Mouse (Mus musculus): ENCODE measurements around the gene Slc16a5. TPM values are rescaled to one million over a fixed set of nuclear protein-coding genes. Genes with fewer than 3 reads are reported as not detected.

Gene Slc16a5
- polyA plus RNA-seq (2015; fragmentation: Illumina TruSeq; extraction: RNeasy Lipid Tissue Mini Kit (QIAGEN cat#74804); ENCODE audit: insufficient read depth, low replicate concordance), result 6.9 TPM

DNA sequence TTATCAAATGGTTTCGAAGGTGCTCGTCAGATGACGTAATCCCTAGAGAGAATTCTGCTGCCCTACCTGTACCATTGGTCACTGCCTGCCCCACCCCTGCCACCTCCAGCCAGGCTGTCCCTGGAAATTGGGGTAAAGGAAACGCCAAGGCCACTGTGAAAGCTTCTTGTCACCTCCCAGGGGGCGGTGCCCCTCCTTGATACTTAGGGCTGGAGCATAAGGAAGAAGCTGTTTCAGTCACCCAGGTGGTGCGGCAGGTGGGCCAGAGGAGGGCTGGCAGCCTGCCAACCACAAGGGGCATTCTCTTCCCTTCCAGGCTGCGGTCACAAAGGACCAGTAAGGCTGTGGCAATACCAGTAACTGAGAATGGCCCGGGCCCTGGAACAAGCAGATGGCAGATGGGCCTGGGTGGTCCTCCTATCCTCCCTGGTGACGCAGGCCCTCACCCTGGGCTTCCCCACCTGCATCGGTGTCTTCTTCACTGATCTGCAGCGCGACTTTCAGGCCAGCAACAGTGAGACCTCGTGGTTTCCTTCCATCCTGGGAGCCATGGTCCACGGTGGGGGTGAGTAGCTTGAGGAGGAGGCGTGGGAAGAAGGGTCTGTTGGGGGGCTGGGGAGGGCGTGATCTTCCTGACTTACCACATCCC, at the start of gene Slc16a5:
Slc16a5 (plus strand) TSS at position 232 of the 649 bp plus-strand sequence.

DNA sequence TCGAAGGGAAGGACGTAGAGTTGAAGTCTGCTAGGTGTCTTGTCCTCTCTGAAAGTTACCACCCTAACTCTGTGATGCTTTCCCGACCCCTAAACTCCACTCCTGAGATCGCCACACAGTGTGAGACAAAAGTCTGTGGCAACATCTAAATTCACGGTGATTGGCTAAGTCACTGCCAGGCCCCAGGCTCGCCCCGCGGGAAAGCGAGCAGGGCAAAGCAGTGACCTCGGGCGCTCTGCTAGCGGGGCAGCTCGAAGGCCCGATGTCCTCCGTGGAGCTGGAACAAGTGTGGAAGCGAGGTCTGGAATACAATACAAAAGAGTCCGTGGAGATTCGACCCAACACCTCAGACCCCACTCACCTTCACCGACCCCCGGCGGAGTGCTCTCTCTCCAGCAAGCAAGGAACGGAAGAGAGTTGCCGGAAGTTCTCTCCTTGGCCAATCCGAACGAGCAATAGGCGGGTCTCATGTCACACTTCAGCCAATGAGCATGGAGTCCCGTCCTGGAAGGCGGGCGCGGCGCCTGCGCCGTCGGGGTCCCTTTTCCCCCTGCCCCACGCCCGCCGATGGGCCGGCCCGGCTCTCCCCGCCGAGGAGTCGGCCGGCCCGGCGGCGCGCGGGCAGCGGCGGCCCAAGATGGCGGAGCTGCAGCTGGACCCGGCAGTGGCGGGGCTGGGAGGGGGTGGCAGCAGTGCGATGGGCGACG, 42.6 kb upstream of the Slc16a5 start, which contains the start of the genes Atp5h and Kctd2:
Atp5h (minus strand) TSS at position 432 of the 707 bp plus-strand sequence.
Kctd2 (plus strand) TSS at position 598 of the 707 bp plus-strand sequence.

DNA sequence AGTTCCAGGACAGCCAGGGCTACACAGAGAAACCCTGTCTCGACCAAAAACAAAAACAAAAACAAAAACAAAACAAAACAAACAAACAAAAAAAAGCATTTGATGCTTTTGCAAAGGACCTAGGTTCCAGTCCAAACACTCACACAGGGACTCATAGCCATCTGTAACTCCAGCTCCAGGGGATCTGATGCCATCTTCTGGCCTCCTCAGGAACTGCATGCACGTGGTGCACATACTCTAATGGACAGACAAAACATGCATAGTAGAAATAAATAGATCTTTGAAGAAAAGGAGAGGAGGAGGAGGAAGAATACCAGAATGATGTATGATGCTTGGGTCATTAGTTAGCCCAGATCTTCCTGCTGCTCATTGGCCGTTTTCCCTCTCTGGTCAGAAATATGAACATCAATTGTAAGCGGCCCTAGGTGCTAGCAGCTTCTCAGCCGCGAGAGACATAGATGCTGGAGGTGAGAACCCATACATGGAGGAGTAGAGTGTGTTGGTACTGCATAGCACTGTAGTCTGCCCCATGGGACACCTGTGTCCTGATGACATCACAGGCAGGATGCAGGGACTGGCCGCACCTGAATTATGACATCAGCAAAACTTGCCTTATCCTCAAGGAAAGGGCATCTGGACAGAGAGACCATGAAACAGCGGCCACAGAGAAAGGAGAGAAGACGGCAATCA, 22.2 kb upstream of the Slc16a5 start, which contains the start of gene Trim80:
Trim80 (plus strand) TSS at position 640 of the 690 bp plus-strand sequence.

DNA sequence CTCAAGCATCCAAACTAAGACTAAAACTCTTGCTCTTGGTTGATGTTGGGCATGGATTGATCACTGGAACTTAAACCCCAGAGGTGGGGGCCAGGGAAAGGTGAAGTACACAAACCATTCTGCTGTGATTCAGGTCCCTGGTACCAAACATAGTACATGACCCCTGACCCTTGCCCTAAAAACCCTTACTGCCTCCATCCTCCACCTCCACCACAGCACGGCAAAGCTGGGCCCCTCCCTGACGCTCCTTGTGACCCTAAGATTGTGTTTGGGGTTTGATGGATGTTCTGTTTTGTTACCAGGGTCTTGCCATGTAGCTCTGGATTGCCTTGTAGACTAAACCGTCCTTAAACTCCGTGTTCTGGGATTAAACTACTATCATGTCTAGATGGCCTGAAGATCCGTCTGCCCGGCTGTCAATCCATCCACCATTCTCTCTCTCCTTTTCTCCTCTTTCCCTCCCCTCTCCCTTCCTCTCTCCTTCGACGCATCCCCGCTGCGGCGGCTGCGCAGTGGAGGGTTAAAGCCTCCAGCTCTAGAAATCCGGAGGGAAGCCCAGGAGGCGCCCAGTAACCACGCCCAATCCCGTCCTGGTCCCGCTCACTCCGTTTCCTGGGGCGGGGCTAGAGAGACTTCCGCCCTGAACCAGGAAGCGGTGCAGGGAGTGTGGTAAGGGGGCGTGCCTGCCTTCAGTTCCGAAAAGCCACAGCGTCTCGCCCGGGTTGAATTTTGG, 12.9 kb downstream of the Slc16a5 start, which contains the start of gene Armc7:
Armc7 (plus strand) TSS at position 643 of the 733 bp plus-strand sequence.

DNA sequence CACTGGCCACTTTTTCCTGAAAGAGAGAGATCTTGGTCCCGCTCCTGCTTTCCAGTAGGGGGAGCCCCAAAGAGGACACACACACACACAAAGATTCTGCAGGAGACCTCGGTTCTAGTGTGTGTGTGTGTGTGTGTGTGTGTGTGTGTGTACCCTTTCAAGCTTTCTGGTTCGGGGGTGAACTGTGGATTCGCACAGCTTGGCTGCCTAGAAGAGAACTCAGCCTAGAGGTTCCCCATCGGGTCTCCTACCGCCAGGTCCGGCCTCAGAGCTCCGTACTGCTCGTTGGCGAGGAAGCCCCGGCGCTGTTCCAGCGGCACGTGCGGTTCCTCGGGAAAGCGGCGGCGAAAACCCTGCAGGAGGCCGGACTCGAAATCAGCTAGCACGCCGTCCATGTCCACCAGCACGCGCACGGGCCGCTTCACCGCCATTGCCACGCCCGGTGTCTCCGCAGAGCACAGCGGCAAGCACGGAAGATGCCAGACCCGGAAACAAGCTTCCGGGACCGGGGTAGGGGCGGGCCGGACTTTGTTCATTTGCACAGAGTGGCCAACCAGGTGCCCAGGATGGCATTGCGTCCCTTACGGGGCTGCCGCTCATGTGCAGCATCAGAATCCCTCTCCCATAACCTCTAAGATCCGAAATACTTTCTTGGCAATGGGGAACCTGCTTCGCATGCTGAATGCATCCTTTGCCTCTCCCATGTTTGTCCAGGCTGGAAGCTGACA, 29.2 kb downstream of the Slc16a5 start, which contains the start of gene Nt5c:
Nt5c (minus strand) TSS at position 507 of the 728 bp plus-strand sequence.

DNA sequence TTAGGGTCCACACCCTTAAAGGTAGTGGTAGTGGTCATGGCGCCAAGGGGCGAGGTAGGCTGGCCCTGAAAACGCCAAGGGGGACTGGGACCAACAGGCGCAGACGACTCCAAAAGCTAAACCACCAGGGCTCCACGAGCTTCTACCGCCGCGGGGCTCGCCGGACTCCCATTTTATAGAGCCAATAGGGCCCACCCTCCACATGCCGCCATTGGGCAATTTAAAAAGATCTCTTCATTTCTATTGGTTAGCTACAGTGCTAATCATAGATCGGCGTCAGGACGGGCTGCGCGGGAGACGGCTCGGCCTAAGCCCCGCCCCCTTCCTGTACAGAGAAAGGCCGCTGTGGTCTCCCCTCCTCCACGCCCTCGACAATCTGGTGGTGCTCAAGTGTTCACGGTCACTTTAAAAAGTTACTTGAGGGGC, 52.0 kb downstream of the Slc16a5 start, which contains the start of gene Jpt1:
Jpt1 (minus strand) TSS at position 150 of the 426 bp plus-strand sequence.

Other genes with a start within 250 kb of the Slc16a5 start
- gene Grin2c, start 195.2 kb upstream of the Slc16a5 start, polyA plus RNA-seq (2015; fragmentation: Illumina TruSeq; extraction: RNeasy Lipid Tissue Mini Kit (QIAGEN cat#74804); ENCODE audit: insufficient read depth, low replicate concordance), result 1.3 TPM
- gene Fdxr, start 185.4 kb upstream of the Slc16a5 start, polyA plus RNA-seq (2015; fragmentation: Illumina TruSeq; extraction: RNeasy Lipid Tissue Mini Kit (QIAGEN cat#74804); ENCODE audit: insufficient read depth, low replicate concordance), result 13.0 TPM
- 1.5 TPM for gene Fads6, start 164.8 kb upstream of the Slc16a5 start, polyA plus RNA-seq (2015; fragmentation: Illumina TruSeq; extraction: RNeasy Lipid Tissue Mini Kit (QIAGEN cat#74804); ENCODE audit: insufficient read depth, low replicate concordance)
- not detected for gene Otop2, start 155.3 kb upstream of the Slc16a5 start, polyA plus RNA-seq (2015; fragmentation: Illumina TruSeq; extraction: RNeasy Lipid Tissue Mini Kit (QIAGEN cat#74804); ENCODE audit: insufficient read depth, low replicate concordance)
- 1.3 TPM for gene Ush1g, start 140.4 kb upstream of the Slc16a5 start, polyA plus RNA-seq (2015; fragmentation: Illumina TruSeq; extraction: RNeasy Lipid Tissue Mini Kit (QIAGEN cat#74804); ENCODE audit: insufficient read depth, low replicate concordance)
- gene Otop3, start 127.7 kb upstream of the Slc16a5 start, polyA plus RNA-seq (2015; fragmentation: Illumina TruSeq; extraction: RNeasy Lipid Tissue Mini Kit (QIAGEN cat#74804); ENCODE audit: insufficient read depth, low replicate concordance), result not detected
- gene Hid1, start 94.7 kb upstream of the Slc16a5 start, polyA plus RNA-seq (2015; fragmentation: Illumina TruSeq; extraction: RNeasy Lipid Tissue Mini Kit (QIAGEN cat#74804); ENCODE audit: insufficient read depth, low replicate concordance), result 6.4 TPM
- gene Cdr2l, start 80.6 kb upstream of the Slc16a5 start, polyA plus RNA-seq (2015; fragmentation: Illumina TruSeq; extraction: RNeasy Lipid Tissue Mini Kit (QIAGEN cat#74804); ENCODE audit: insufficient read depth, low replicate concordance), result 3.0 TPM
- gene Mrpl58, start 58.7 kb upstream of the Slc16a5 start, polyA plus RNA-seq (2015; fragmentation: Illumina TruSeq; extraction: RNeasy Lipid Tissue Mini Kit (QIAGEN cat#74804); ENCODE audit: insufficient read depth, low replicate concordance), result 64.5 TPM
- gene Atp5h, start 42.5 kb upstream of the Slc16a5 start, polyA plus RNA-seq (2015; fragmentation: Illumina TruSeq; extraction: RNeasy Lipid Tissue Mini Kit (QIAGEN cat#74804); ENCODE audit: insufficient read depth, low replicate concordance), result 558 TPM
- 34.0 TPM for gene Kctd2, start 42.3 kb upstream of the Slc16a5 start, polyA plus RNA-seq (2015; fragmentation: Illumina TruSeq; extraction: RNeasy Lipid Tissue Mini Kit (QIAGEN cat#74804); ENCODE audit: insufficient read depth, low replicate concordance)
- not detected for gene Trim80, start 21.9 kb upstream of the Slc16a5 start, polyA plus RNA-seq (2015; fragmentation: Illumina TruSeq; extraction: RNeasy Lipid Tissue Mini Kit (QIAGEN cat#74804); ENCODE audit: insufficient read depth, low replicate concordance)
- gene Armc7, start 13.2 kb downstream of the Slc16a5 start, polyA plus RNA-seq (2015; fragmentation: Illumina TruSeq; extraction: RNeasy Lipid Tissue Mini Kit (QIAGEN cat#74804); ENCODE audit: insufficient read depth, low replicate concordance), result 16.0 TPM
- gene Nt5c, start 29.4 kb downstream of the Slc16a5 start, polyA plus RNA-seq (2015; fragmentation: Illumina TruSeq; extraction: RNeasy Lipid Tissue Mini Kit (QIAGEN cat#74804); ENCODE audit: insufficient read depth, low replicate concordance), result 60.8 TPM
- 133 TPM for gene Jpt1, start 51.9 kb downstream of the Slc16a5 start, polyA plus RNA-seq (2015; fragmentation: Illumina TruSeq; extraction: RNeasy Lipid Tissue Mini Kit (QIAGEN cat#74804); ENCODE audit: insufficient read depth, low replicate concordance)
- 663 TPM for gene Sumo2, start 73.8 kb downstream of the Slc16a5 start, polyA plus RNA-seq (2015; fragmentation: Illumina TruSeq; extraction: RNeasy Lipid Tissue Mini Kit (QIAGEN cat#74804); ENCODE audit: insufficient read depth, low replicate concordance)
- gene Nup85, start 102.0 kb downstream of the Slc16a5 start, polyA plus RNA-seq (2015; fragmentation: Illumina TruSeq; extraction: RNeasy Lipid Tissue Mini Kit (QIAGEN cat#74804); ENCODE audit: insufficient read depth, low replicate concordance), result 89.0 TPM
- 23.8 TPM for gene Mrps7, start 141.5 kb downstream of the Slc16a5 start, polyA plus RNA-seq (2015; fragmentation: Illumina TruSeq; extraction: RNeasy Lipid Tissue Mini Kit (QIAGEN cat#74804); ENCODE audit: insufficient read depth, low replicate concordance)
- gene Gga3, start 141.6 kb downstream of the Slc16a5 start, polyA plus RNA-seq (2015; fragmentation: Illumina TruSeq; extraction: RNeasy Lipid Tissue Mini Kit (QIAGEN cat#74804); ENCODE audit: insufficient read depth, low replicate concordance), result 52.1 TPM
- 145 TPM for gene Mif4gd, start 150.5 kb downstream of the Slc16a5 start, polyA plus RNA-seq (2015; fragmentation: Illumina TruSeq; extraction: RNeasy Lipid Tissue Mini Kit (QIAGEN cat#74804); ENCODE audit: insufficient read depth, low replicate concordance)
- 58.5 TPM for gene Slc25a19, start 165.8 kb downstream of the Slc16a5 start, polyA plus RNA-seq (2015; fragmentation: Illumina TruSeq; extraction: RNeasy Lipid Tissue Mini Kit (QIAGEN cat#74804); ENCODE audit: insufficient read depth, low replicate concordance)
- gene Grb2, start 246.1 kb downstream of the Slc16a5 start, polyA plus RNA-seq (2015; fragmentation: Illumina TruSeq; extraction: RNeasy Lipid Tissue Mini Kit (QIAGEN cat#74804); ENCODE audit: insufficient read depth, low replicate concordance), result 264 TPM